Mouse (Mus musculus): ENCODE measurements at regions not wholly inside any gene's neighbourhood (a gene's known extent, or its start where the extent isn't known, plus 50 kb on each side); places are given as distances from the start of the nearest gene placed in this dataset.

DNA sequence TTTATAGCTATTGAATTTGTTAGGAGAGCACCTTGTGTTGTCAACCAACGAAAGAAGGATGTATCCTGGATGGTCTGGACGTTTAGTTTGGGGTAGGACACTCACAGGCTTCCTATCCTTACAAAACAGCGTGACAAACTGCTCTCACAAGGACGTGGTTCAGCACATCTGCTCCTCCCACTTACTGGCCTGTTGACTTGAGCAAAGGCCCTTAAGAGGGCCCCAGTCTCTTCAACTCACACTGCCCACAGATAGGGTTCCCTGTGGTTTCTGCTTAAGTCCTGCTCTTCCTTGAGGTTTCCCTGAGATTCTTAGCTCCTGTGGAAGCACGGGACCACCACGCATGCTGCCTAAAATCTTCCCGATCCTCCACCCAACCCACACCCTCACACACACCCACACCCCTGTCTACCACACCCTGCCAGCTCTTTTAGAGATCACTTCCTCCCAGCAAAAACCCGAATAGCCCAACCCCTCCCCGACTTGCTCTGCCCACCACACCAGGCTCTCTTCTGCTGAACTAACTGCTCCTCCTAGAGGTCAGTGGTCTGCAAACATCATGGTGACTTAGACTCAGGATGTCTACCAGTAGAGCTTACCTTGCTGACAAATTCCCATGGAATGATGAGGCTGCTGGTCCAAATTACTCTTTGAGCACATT, 95.7 kb upstream of the Hnrnpa3 start:
- DNase-seq (ENCODE audit: low read depth, low spot score) = no peak

DNA sequence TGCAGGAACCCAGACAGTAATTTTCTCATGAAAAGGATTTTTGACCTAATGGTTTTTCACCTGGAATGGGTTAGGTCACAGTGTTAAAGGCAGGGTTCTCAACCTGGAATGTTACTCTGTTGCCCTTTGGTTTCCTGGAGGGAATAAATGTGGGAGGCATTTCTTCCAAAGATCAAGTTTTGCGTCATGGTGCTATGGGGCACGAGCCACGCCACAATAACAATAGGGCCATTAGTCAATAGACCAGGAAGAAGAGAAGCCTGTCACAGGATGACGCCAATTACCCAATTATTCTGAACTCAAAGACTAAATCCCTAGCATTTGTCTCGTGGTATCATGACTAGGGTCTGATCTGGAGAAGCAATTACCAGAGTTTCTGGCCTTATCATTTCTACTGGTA, 94.3 kb upstream of the Hnrnpa3 start:
- DNase-seq (ENCODE audit: low read depth, low spot score) = no peak

GRCm38 (mm10) chr2:75567131-75567530, 91.9 kb upstream of the Hnrnpa3 start:
- no peak for DNase-seq (ENCODE audit: low read depth, low spot score)

DNA sequence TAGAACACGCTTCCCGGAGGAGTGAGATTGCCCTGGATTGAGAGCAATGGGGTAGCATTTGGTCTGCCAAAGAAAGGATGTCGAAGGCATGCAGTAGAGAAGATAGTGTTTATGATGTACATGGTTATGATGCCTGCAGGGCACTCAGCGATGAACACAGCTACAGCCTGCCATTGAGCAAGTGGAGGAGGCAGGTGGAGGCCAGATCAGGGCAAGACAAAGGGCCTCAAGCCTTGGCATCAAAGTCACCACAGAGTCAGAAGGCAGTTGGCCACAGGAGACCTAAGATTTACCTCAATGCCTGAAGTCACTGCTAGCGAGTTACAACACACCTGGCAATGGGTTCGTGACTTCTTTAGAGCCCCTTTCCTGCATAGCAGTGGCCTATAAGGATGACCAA, 89.3 kb upstream of the Hnrnpa3 start:
- no peak for DNase-seq (ENCODE audit: low read depth, low spot score)

DNA sequence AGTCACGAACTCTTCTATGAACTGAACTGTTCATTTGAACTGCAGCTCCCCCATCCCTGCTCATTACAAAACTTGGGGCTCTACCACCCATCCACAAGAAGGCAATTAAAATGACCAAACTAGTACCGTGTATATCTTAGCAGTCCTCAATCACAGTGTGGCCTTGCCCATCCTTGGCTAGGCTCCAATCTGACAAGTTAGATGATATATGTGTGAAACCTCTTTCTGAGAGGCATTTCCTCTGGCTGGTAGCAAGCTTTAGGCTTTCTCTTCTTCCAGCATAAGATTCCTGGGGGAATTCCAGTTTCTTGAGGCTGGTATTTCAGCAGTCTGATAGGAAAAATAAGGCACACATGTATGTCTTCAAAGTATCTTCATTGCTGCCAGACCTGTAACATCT, 88.8 kb upstream of the Hnrnpa3 start:
- DNase-seq (ENCODE audit: low read depth, low spot score) = no peak

- peak; percentile 71 for DNase-seq (ENCODE audit: low read depth, low spot score)
Measured at GRCm38 (mm10) chr2:75584975-75585374, 74.1 kb upstream of the Hnrnpa3 start.

DNA sequence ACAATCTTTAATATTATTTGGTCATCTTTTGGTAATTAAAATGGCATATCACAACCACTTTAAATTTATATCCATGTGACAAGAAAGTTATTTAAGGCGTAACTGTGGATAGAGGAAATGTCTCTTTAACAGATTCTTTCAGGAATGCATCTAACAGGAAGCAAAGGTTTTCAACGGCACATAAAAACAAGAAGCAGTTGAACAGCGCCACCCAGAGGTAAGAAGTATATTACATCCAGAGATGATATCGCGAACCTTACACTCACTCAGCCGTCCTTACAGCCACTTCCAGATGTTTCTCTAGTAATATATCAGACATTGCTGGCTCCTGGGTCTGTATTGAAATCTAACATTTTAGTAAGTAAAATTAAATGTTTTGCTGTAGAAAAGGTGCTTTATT, 70.5 kb upstream of the Hnrnpa3 start:
- peak; percentile 79 for DNase-seq (ENCODE audit: low read depth, low spot score)

DNA sequence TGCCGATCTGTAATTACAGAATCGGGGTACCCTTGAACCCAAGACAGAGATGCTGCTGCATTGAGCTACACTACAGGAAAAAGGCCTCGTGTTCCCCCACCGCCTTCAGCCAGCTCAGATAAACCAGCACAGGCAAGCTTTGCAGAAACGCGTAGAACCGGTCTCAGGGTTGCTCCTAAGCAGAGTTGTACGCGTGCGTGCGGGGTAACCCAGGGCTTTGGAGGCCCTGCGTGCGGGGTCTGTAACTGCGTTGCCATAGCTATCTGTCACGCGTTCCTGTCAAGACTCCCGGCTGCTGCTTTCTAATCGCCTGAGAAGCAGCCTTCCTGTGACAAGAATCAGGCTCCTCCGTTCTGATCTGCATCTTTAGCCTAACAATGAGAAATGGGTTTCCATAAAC, 69.6 kb upstream of the Hnrnpa3 start:
- DNase-seq (ENCODE audit: low read depth, low spot score) = peak; percentile 48

DNA sequence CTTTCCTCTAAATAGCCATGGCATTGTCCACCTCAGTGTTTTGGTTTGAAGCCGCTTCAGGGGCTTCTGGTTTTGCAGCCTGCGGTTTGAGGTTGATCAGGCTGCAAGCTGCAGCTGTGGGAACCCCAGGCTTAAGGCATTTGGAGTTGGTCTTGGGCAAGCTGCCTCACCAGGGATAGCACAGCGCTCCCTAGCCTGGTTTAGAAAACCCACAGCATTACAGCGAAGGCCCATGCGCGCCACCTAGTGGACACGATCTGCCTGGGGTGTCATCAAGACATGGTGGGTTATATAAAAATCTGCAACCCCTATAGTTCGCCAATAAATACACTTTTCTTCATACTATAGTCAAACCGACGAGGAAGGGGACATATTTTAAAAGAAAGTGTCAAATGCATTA, 68.9 kb upstream of the Hnrnpa3 start:
- DNase-seq (ENCODE audit: low read depth, low spot score) = peak; percentile 91

- no peak for DNase-seq (ENCODE audit: low read depth, low spot score)
Measured at GRCm38 (mm10) chr2:75600511-75600910, 58.5 kb upstream of the Hnrnpa3 start.

DNA sequence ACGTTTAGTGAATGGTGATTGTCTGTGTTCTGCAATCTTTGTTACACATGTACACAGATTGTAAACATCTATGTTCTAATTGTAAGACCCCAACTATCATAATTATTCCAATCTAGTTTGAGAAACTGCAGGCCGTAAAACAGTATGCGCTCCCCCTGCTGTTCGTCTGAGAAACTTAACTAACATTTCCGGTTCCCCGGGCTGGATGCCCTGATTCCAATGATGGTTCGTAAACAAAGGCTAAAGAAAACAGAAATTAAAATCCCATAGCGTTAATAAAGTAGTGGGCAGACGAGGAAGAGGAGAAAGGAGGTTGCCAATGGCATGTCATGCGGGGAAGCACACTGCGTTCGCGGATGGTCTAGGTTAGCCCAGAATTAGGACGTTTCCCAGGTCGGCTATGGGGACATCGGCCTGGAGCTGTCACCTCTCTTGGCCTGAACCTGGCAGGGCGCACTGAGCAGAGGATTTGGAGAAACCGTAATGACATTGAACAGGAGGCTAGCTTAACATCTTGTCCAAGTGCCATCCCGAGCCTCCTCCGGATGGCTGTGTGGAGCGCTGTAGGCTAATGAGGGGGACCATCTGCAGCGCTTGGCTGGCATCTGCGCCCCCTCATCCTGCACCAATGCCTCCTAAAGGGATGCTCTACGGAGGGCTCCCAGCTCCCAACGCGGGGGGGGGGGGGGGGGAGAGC, 55.7 kb upstream of the Hnrnpa3 start:
- peak; percentile 76 for DNase-seq (ENCODE audit: low read depth, low spot score)

GRCm38 (mm10) chr2:75605634-75606033, 53.4 kb upstream of the Hnrnpa3 start:
- DNase-seq (ENCODE audit: low read depth, low spot score) = peak; percentile 76

DNA sequence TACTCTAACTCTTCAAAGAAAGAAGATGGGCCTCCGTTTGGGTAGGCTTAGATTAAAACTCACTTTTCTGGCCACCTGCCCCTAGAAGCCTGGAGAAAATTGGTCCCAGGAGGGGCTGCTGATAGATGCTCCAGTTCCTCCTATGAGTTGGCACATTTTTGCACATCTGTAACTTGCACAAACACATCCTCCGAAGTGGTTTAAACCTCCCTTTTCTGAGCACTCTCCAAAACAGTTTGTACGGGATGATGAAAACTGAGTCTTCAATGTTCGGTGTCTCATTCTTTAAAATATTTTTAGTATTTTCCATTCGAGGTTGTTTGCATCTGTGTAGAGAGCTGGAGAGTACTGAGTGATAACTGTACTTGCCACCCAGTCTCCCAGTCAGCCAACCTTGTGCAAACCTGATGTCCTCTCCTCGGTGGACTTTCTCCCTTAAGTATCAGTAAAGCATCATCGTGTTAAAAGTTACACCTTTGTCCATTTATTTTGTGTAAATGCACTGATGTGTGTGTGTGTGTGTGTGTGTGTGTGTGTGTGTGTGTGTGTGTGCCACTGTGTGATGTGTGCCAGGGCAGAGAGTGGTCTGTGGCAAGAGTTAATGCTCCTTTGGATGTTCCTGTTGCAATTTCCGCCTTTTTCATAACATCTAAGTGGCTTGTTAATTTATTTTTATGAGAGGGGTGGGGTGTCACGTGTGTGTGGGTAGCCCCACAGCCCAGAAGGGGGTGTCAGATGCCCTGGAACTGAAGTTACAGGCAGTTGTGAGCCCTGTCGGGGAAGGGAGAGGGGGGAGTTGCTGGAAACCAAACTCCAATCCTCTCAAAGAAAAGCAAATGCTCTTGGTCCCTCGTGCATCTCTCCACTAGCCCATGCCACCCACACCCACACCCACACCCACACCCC, 51.8 kb upstream of the Hnrnpa3 start:
- no peak for DNase-seq (ENCODE audit: low read depth, low spot score)

GRCm38 (mm10) chr2:75607958-75608357, 51.1 kb upstream of the Hnrnpa3 start:
- DNase-seq (ENCODE audit: low read depth, low spot score) = no peak

GRCm38 (mm10) chr2:75608482-75608881, 50.6 kb upstream of the Hnrnpa3 start:
- no peak for DNase-seq (ENCODE audit: low read depth, low spot score)

DNA sequence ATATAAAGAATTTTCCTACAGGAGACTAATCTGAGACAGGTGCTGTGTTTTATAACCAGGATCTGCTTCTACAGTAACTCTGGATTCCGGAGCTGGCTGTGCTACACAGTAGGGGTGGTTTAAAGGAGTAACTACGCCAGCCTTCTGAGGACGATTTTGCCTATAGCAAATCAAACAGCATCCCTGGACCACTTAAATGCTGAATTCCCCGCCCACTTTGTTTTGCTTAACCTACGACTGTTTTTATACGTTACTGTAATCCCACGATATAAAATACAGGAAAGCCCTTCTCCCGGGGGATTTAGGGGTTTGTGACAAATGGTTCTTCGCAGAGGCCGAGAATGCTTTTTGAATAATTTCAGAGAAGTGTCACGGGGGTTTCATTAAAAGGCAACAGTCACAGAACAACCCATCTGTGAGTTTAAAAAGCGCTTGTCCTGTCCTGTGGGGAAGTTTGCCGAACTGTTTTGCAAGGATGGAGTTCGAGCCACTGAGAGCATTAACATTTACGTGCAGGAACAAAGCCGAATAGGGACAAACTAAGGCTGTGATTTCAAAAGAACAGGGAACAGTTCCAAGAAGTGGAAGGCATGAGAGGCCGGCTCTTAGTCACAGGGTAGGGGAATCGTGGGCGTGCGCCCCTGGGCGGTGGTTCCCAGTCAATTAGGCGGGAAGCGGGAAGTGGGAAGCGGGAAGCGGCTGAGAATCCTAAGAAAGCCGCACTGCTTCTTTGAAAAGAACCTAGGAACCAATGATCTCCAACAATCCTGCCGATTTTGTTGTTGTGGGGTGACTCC, 49.7 kb upstream of the Hnrnpa3 start:
- DNase-seq (ENCODE audit: low read depth, low spot score) = peak; percentile 67

All from brain, adult 2 months (tissue).